Mouse (Mus musculus): Measurements from ENCODE around the gene Cand1.

The Cand1 gene

GRCm38 (mm10) chr10:119206309-119206932 is 33.4 kb downstream of the Cand1 start:
- DNase-seq = no peak

GRCm38 (mm10) chr10:119205229-119205628 is 34.6 kb downstream of the Cand1 start:
- DNase-seq = no peak

GRCm38 (mm10) chr10:119204334-119204946 is 35.4 kb downstream of the Cand1 start:
- DNase-seq = peak; percentile 42

GRCm38 (mm10) chr10:119199864-119200263 is 40.0 kb downstream of the Cand1 start:
- no peak for DNase-seq

- no peak for DNase-seq
Observed at GRCm38 (mm10) chr10:119198186-119198880, 41.5 kb downstream of the Cand1 start.

- no peak for DNase-seq
Observed at GRCm38 (mm10) chr10:119197621-119198150, 42.2 kb downstream of the Cand1 start.

- DNase-seq = no peak
Observed at GRCm38 (mm10) chr10:119192598-119193372, 47.1 kb downstream of the Cand1 start.

- DNase-seq = no peak
Observed at GRCm38 (mm10) chr10:119187720-119188119, 52.1 kb downstream of the Cand1 start.

GRCm38 (mm10) chr10:119169656-119170055 is 70.2 kb downstream of the Cand1 start:
- no peak for DNase-seq

- no peak for DNase-seq
Observed at GRCm38 (mm10) chr10:119169237-119169636, 70.6 kb downstream of the Cand1 start.

GRCm38 (mm10) chr10:119168791-119169190 is 71.1 kb downstream of the Cand1 start:
- DNase-seq = peak; percentile 17

- DNase-seq = peak; percentile 48
Observed at GRCm38 (mm10) chr10:119167858-119168257, 72.0 kb downstream of the Cand1 start.

GRCm38 (mm10) chr10:119165051-119165450 is 74.8 kb downstream of the Cand1 start:
- no peak for DNase-seq

- peak; percentile 7 for DNase-seq
Observed at GRCm38 (mm10) chr10:119161820-119162382, 78.0 kb downstream of the Cand1 start.

- DNase-seq = no peak
Observed at GRCm38 (mm10) chr10:119160161-119160560, 79.7 kb downstream of the Cand1 start.

- DNase-seq = no peak
Observed at GRCm38 (mm10) chr10:119149261-119149660, 90.6 kb downstream of the Cand1 start.

Data from kidney, postnatal 14 days (tissue).